ENCODE assay signal across 10 mouse cellular contexts in the genomic region with DNA sequence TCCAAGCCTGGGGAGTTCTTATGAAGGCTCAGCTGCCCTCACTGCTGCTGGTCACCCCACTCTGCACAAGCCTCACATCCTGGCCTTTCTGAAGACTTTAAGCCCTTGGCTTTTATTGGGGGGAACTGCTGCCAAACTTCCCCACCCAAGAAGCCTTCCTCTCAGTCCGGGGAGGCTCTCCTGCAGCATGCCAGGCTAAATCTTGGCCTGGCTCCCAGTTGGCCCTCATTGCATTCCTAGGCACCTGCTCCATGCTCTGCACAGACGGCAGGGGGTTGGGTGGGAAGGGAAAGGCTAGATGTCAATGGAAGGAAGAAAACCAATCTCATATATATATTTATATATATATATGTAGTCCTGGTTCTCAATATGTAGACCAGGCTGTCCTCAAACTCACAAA. TPM values are rescaled to one million over a fixed set of nuclear protein-coding genes. Genes with fewer than 3 reads are reported as not detected.
DNase-seq lines count a peak whose midpoint lies in the region; ATAC-seq lines count a peak whose summit lies in the region.
"Had no signal": no experiment of that assay in that cellular context is flagged by ENCODE, and none has a peak within 500 bp of the region (broad histone marks: within the 10 kb centered on the region; RNA-seq: fewer than 3 reads in every experiment).

No protein-coding gene starts in this region.

- H3K4me2 ChIP-seq in heart, embryonic 15.5 days: peak overlapping the region; percentile 84; the same call in 1 of the 2 replicates
- H3K4me2 ChIP-seq in midbrain, embryonic 16.5 days (ENCODE audit: low read length): no peak overlapping the region

- H3K9ac ChIP-seq in heart, embryonic 15.5 days: no peak overlapping the region
- H3K9ac ChIP-seq in midbrain, embryonic 16.5 days (ENCODE audit: low read depth, low read length): no peak overlapping the region

- H3K9me3 ChIP-seq in heart, embryonic 15.5 days (replicated peaks): no peaks in the 10 kb centered on the region
- H3K9me3 ChIP-seq in midbrain, embryonic 16.5 days (replicated peaks; ENCODE audit: control insufficient read depth, low read length, poor library complexity, severe bottlenecking): no peaks in the 10 kb centered on the region
- H3K9me3 ChIP-seq: midbrain, embryonic 10.5 days had no signal

- 0 out of 2 replicates have a peak, but pooled peaks have one; percentile 38 for ATAC-seq in heart, embryonic 15.5 days (replicated peaks; ENCODE audit: insufficient number of reproducible peaks, insufficient read depth, low FRiP score, low read depth)
- no peak for ATAC-seq in midbrain, embryonic 16.5 days

- peak; percentile 36 for DNase-seq in gastrocnemius, adult 18-20 months (ENCODE audit: low spot score)
- DNase-seq in gastrocnemius, postnatal 36 days: no peak
- peak; percentile 31 for DNase-seq in urinary bladder, postnatal 14 days (ENCODE audit: low spot score)
- no peak for DNase-seq in urinary bladder, postnatal 4 days (ENCODE audit: low spot score in 2 of 2)
- peak; percentile 56 for DNase-seq in skeletal muscle tissue, adult 2 months (ENCODE audit: low read depth, low spot score)
- DNase-seq in spleen, postnatal 14 days (ENCODE audit: low spot score in 2 of 2): no peak
- DNase-seq: layer of hippocampus, postnatal 36 days had no signal

- no peaks in the 10 kb centered on the region for H3K36me3 ChIP-seq in heart, embryonic 15.5 days
- no peaks in the 10 kb centered on the region for H3K36me3 ChIP-seq in midbrain, embryonic 16.5 days (ENCODE audit: control insufficient read depth, insufficient read depth, low read length)
- H3K36me3 ChIP-seq: midbrain, embryonic 10.5 days had no signal

- WGBS in heart, embryonic 15.5 days: 37% methylated on average over 2 of the region's 2 CpGs
- WGBS in midbrain, embryonic 16.5 days: 51% methylated on average over 2 of the region's 2 CpGs

- no peaks in the 10 kb centered on the region for H3K27me3 ChIP-seq in heart, embryonic 15.5 days
- peaks cover 4% of the 10 kb centered on the region; the same call in 1 of the 2 replicates for H3K27me3 ChIP-seq in midbrain, embryonic 16.5 days (ENCODE audit: control insufficient read depth, insufficient read depth, low read depth, low read length)

- intact Hi-C loops in gastrocnemius, postnatal 36 days (cut with DNase I): no loop called here

- no peak overlapping the region for H3K4me3 ChIP-seq in heart, embryonic 15.5 days
- H3K4me3 ChIP-seq in midbrain, embryonic 16.5 days (ENCODE audit: low read depth, low read length): no peak overlapping the region
- H3K4me3 ChIP-seq: midbrain, embryonic 10.5 days had no signal

- H3K4me1 ChIP-seq in heart, embryonic 15.5 days (replicated peaks): peaks cover 55% of the 10 kb centered on the region
- peaks cover 3% of the 10 kb centered on the region; the same call in 1 of the 2 replicates for H3K4me1 ChIP-seq in midbrain, embryonic 16.5 days (ENCODE audit: control insufficient read depth, insufficient read depth, low read length)

- H3K27ac ChIP-seq in heart, embryonic 15.5 days: peak overlapping the region; percentile 92
- H3K27ac ChIP-seq in midbrain, embryonic 16.5 days (ENCODE audit: low read length): no peak overlapping the region
- H3K27ac ChIP-seq: midbrain, embryonic 10.5 days had no signal

RNA-seq across cellular contexts. Expression of gene Ccdc69, which starts 2.3 kb away (rescaled TPM):
- 1 to 10 TPM; 3.0 to 3.3 TPM for total RNA-seq in gastrocnemius, adult 18-20 months (2021)
- total RNA-seq in gastrocnemius, postnatal 36 days (2021): 1 to 10 TPM; 3.5 to 4.9 TPM
- 17.6 and 21.4 TPM in 2 replicates for polyA plus RNA-seq in heart, embryonic 15.5 days (2015; fragmentation: Nextera tagmentation; extraction: Ambion mirVana)
- 0.19 and 0.27 TPM in 2 replicates for polyA plus RNA-seq in midbrain, embryonic 16.5 days (2015; fragmentation: Nextera tagmentation; extraction: Ambion mirVana)

RNA-seq across cellular contexts. Expression of gene Gm2a, which starts 22.3 kb away (rescaled TPM):
- 1 to 10 TPM; 8.2 TPM for total RNA-seq in gastrocnemius, adult 18-20 months (2021)
- total RNA-seq in gastrocnemius, postnatal 36 days (2021): 1 to 10 TPM; 7.0 to 7.2 TPM
- 33.6 and 40.7 TPM in 2 replicates for polyA plus RNA-seq in heart, embryonic 15.5 days (2015; fragmentation: Nextera tagmentation; extraction: Ambion mirVana)
- 22.3 and 32.5 TPM in 2 replicates for polyA plus RNA-seq in midbrain, embryonic 16.5 days (2015; fragmentation: Nextera tagmentation; extraction: Ambion mirVana)

RNA-seq across cellular contexts. Expression of gene Anxa6, which starts 42.4 kb away (rescaled TPM):
- total RNA-seq in gastrocnemius, adult 18-20 months (2021): 100 to 1,000 TPM; 169 to 174 TPM
- total RNA-seq in gastrocnemius, postnatal 36 days (2021): 100 to 1,000 TPM; 168 to 176 TPM
- 315 and 367 TPM in 2 replicates for polyA plus RNA-seq in heart, embryonic 15.5 days (2015; fragmentation: Nextera tagmentation; extraction: Ambion mirVana)
- 36.3 and 37.0 TPM in 2 replicates for polyA plus RNA-seq in midbrain, embryonic 16.5 days (2015; fragmentation: Nextera tagmentation; extraction: Ambion mirVana)

Comparison
In these comparisons a context has a peak if more than half of its experiments do, and no peak if none do; other contexts are left out.
1. DNase-seq: peak in gastrocnemius, adult 18-20 months (single experiment), urinary bladder, postnatal 14 days (single experiment) and skeletal muscle tissue, adult 2 months (single experiment); none in gastrocnemius, postnatal 36 days (0 of 2), urinary bladder, postnatal 4 days (0 of 2) and spleen, postnatal 14 days (0 of 2).